Mouse (Mus musculus) lung, adult 2 months (tissue): ENCODE data around the gene Kcnh4.

Experiments used
- CTCF ChIP-seq: fragments of 200-500 bp; IDR thresholded peaks from 2 replicates; pipeline ENCODE4 v1.5.1; 2011; ENCODE audit warnings: mild to moderate bottlenecking, low read length, control low read depth; ENCODE audit not compliant: insufficient read depth
- POLR2A ChIP-seq: fragments of 200-500 bp; IDR thresholded peaks from 2 replicates; pipeline ENCODE4 v1.6.1; 2011; ENCODE audit warnings: low read depth, mild to moderate bottlenecking, control low read depth, low read length, borderline replicate concordance; ENCODE audit errors: extremely low read depth

GRCm38 (mm10) chr11:100719893-100720292 is 39.8 kb downstream of the Kcnh4 start:
- TF ChIP-seq CTCF (no peak), POLR2A (no peak)
